Comparison of ENCODE assay signal across 8 mouse cellular contexts in the genomic region with DNA sequence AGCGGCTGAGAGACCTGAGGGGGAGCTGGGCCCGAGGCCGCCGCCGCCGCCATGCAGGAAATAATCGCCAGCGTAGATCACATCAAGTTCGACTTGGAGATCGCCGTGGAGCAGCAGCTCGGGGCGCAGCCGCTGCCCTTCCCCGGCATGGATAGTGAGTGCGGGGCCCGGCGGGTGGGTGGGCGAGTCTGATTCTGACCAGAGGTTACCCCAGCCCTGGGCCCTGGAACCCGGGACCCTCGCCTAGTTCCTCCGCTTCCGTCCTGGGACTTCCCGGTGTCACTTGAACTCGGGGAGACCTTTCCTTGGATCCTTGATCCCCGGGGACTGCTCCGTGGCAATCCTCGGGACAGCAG. TPM values are rescaled to one million over a fixed set of nuclear protein-coding genes. Genes with fewer than 3 reads are reported as not detected.
A peak's percentile ranks its signal among the peaks of the same experiment; 100 is the strongest.
DNase-seq lines count a peak whose midpoint lies in the region; ATAC-seq lines count a peak whose summit lies in the region.

No protein-coding gene starts in this region.

- peak overlapping the region; percentile 63 for H3K27ac ChIP-seq in heart, embryonic 12.5 days (ENCODE audit: poor library complexity, severe bottlenecking)
- peak overlapping the region; percentile 91 for H3K27ac ChIP-seq in hindbrain, embryonic 10.5 days
- H3K27ac ChIP-seq in midbrain, embryonic 10.5 days (replicated peaks): peak overlapping the region; percentile 92

- peak; percentile 13; the same call in 1 of the 2 replicates for ATAC-seq in heart, embryonic 12.5 days (ENCODE audit: insufficient number of reproducible peaks, low FRiP score)

- peak overlapping the region; percentile 72 for H3K4me3 ChIP-seq in heart, embryonic 12.5 days
- peak overlapping the region; percentile 96 for H3K4me3 ChIP-seq in hindbrain, embryonic 10.5 days
- peak overlapping the region; percentile 67 for H3K4me3 ChIP-seq in midbrain, embryonic 10.5 days

- H3K4me1 ChIP-seq in heart, embryonic 12.5 days (replicated peaks): peaks cover 39% of the 10 kb centered on the region
- H3K4me1 ChIP-seq in hindbrain, embryonic 10.5 days (replicated peaks): peaks cover 22% of the 10 kb centered on the region
- peaks cover 26% of the 10 kb centered on the region for H3K4me1 ChIP-seq in midbrain, embryonic 10.5 days

- peak overlapping the region; percentile 89 for H3K4me2 ChIP-seq in heart, embryonic 12.5 days

- peak overlapping the region; percentile 92 for H3K9ac ChIP-seq in heart, embryonic 12.5 days

- H3K9me3 ChIP-seq in heart, embryonic 12.5 days (replicated peaks): no peaks in the 10 kb centered on the region
- H3K9me3 ChIP-seq in hindbrain, embryonic 10.5 days: no peaks in the 10 kb centered on the region
- H3K9me3 ChIP-seq in midbrain, embryonic 10.5 days (replicated peaks): no peaks in the 10 kb centered on the region

- DNase-seq in heart, adult 9 months (ENCODE audit: low spot score in 2 of 2): no peak
- peak; percentile 53 for DNase-seq in MN1 (ENCODE audit: low spot score)
- DNase-seq in hindbrain, embryonic 10.5 days (ENCODE audit: low spot score): no peak
- no peak for DNase-seq in midbrain, embryonic 10.5 days (ENCODE audit: low spot score)
- DNase-seq in thymus, postnatal 14 days: no peak
- no peak for DNase-seq in c-Kit-positive CD71-positive TER-119-positive erythroid progenitor cells, embryonic 14.5 days (ENCODE audit: low spot score)
- DNase-seq in gastrocnemius, postnatal 25 days: no peak

- peaks cover 47% of the 10 kb centered on the region for H3K36me3 ChIP-seq in heart, embryonic 12.5 days
- peaks cover 54% of the 10 kb centered on the region for H3K36me3 ChIP-seq in hindbrain, embryonic 10.5 days
- peaks cover 56% of the 10 kb centered on the region for H3K36me3 ChIP-seq in midbrain, embryonic 10.5 days

- no peaks in the 10 kb centered on the region for H3K27me3 ChIP-seq in heart, embryonic 12.5 days (replicated peaks)
- no peaks in the 10 kb centered on the region for H3K27me3 ChIP-seq in hindbrain, embryonic 10.5 days (ENCODE audit: insufficient read depth, poor library complexity, severe bottlenecking)
- H3K27me3 ChIP-seq in midbrain, embryonic 10.5 days (ENCODE audit: low read depth, poor library complexity, severe bottlenecking): no peaks in the 10 kb centered on the region

- 0% methylated on average over 25 of the region's 28 CpGs for WGBS in heart, embryonic 12.5 days
- 0% methylated on average over 28 of the region's 28 CpGs for WGBS in hindbrain, embryonic 10.5 days
- WGBS in midbrain, embryonic 10.5 days: under 1% methylated on average over 28 of the region's 28 CpGs

RNA-seq across cellular contexts. Expression of gene Cpsf4, which starts 0.3 kb away (rescaled TPM):
- polyA plus RNA-seq in heart, embryonic 12.5 days (2016; fragmentation: Nextera tagmentation; extraction: Ambion mirVana): 31.4 and 31.9 TPM in 2 replicates
- 70.5 and 92.9 TPM in 2 replicates for polyA plus RNA-seq in hindbrain, embryonic 10.5 days (2016; fragmentation: Nextera tagmentation; extraction: Ambion mirVana)
- polyA plus RNA-seq in midbrain, embryonic 10.5 days (2016; fragmentation: Nextera tagmentation; extraction: Ambion mirVana): 83.9 and 85.1 TPM in 2 replicates
- total RNA-seq in gastrocnemius, postnatal 25 days (2021): 1 to 10 TPM; 6.7 to 7.2 TPM

RNA-seq across cellular contexts. Expression of gene Ptcd1, which starts 0.4 kb away (rescaled TPM):
- polyA plus RNA-seq in heart, embryonic 12.5 days (2016; fragmentation: Nextera tagmentation; extraction: Ambion mirVana): 13.1 and 14.1 TPM in 2 replicates
- 19.6 and 21.9 TPM in 2 replicates for polyA plus RNA-seq in hindbrain, embryonic 10.5 days (2016; fragmentation: Nextera tagmentation; extraction: Ambion mirVana)
- polyA plus RNA-seq in midbrain, embryonic 10.5 days (2016; fragmentation: Nextera tagmentation; extraction: Ambion mirVana): 18.3 and 22.4 TPM in 2 replicates
- total RNA-seq in gastrocnemius, postnatal 25 days (2021): 10 to 100 TPM; 11.3 to 11.4 TPM

RNA-seq across cellular contexts. Expression of gene Atp5j2, which starts 24.6 kb away (rescaled TPM):
- polyA plus RNA-seq in heart, embryonic 12.5 days (2016; fragmentation: Nextera tagmentation; extraction: Ambion mirVana): 997 and 1,021 TPM in 2 replicates
- 542 and 582 TPM in 2 replicates for polyA plus RNA-seq in hindbrain, embryonic 10.5 days (2016; fragmentation: Nextera tagmentation; extraction: Ambion mirVana)
- 536 and 539 TPM in 2 replicates for polyA plus RNA-seq in midbrain, embryonic 10.5 days (2016; fragmentation: Nextera tagmentation; extraction: Ambion mirVana)
- 100 to 1,000 TPM; 674 to 757 TPM for total RNA-seq in gastrocnemius, postnatal 25 days (2021)

RNA-seq across cellular contexts. Expression of gene Bud31, which starts 27.1 kb away (rescaled TPM):
- 140 and 151 TPM in 2 replicates for polyA plus RNA-seq in heart, embryonic 12.5 days (2016; fragmentation: Nextera tagmentation; extraction: Ambion mirVana)
- polyA plus RNA-seq in hindbrain, embryonic 10.5 days (2016; fragmentation: Nextera tagmentation; extraction: Ambion mirVana): 244 and 266 TPM in 2 replicates
- 234 and 244 TPM in 2 replicates for polyA plus RNA-seq in midbrain, embryonic 10.5 days (2016; fragmentation: Nextera tagmentation; extraction: Ambion mirVana)
- 10 to 100 TPM; 48.4 to 53.7 TPM for total RNA-seq in gastrocnemius, postnatal 25 days (2021)

RNA-seq across cellular contexts. Expression of gene Pdap1, which starts 27.2 kb away (rescaled TPM):
- 71.8 and 78.5 TPM in 2 replicates for polyA plus RNA-seq in heart, embryonic 12.5 days (2016; fragmentation: Nextera tagmentation; extraction: Ambion mirVana)
- polyA plus RNA-seq in hindbrain, embryonic 10.5 days (2016; fragmentation: Nextera tagmentation; extraction: Ambion mirVana): 130 and 135 TPM in 2 replicates
- polyA plus RNA-seq in midbrain, embryonic 10.5 days (2016; fragmentation: Nextera tagmentation; extraction: Ambion mirVana): 128 and 134 TPM in 2 replicates
- 10 to 100 TPM; 50.0 to 50.6 TPM for total RNA-seq in gastrocnemius, postnatal 25 days (2021)
